Mouse (Mus musculus): Measurements from ENCODE around the gene Gpi1. TPM values are rescaled to one million over a fixed set of nuclear protein-coding genes. Genes with fewer than 3 reads are reported as not detected.
"Not testable (repeated sequence)": the region's sequence is repeated elsewhere in the genome, so short reads cannot be mapped to it uniquely, and the experiment has no call there.

Gpi1 gene
- total RNA-seq, 2 experiments from 2014 or later: 657 to 693 TPM

DNA sequence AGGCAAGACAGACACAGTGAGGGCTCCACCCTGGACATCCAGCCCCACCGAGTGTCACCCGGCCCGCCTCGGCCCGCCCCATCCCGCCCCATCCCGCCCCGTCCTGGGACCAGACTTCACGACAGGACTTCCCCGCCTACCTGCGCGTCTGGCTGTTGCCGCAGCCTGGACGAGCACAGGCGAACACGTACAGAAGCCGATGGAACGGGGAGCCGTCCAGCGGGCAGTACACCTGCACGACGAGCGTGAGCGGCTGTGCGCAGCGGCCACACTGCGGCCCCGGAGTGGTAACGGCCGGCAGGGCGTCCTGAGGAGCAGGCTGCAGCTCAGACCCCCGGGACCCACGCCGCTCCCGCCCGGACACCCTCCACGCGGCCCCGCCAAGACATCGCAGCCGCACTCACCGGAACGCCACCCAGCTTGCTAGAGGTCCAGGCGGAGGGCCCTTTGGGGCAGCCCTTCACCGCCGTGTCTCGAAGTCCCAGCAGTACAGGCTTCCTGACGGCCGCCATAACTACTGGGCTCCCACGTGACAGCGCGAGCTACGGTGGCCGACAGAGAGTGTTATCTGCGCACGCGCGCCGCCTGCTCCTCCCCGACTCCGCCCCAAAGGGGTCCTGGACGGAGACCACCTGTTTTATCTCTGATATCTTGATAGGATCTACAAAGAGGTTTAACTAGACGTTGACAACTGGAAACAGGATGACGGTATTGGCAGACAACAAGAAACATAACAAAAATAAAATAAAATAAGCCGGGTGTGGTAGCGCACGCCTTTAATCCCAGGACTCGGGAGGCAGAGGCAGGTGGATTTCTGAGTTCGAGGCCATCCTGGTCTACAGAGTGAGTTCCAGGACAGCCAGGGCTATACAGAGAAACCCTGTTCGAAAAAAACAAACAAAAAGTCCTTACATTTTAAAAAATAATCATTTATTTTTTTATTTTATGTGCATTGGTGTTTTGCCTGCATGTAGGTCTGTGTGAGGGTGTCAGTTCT is 33.7 kb downstream of the Gpi1 start, which contains the start of gene Pdcd2l:
TSS of gene Pdcd2l (minus strand) at position 530 of the 997 bp plus-strand sequence.
- peak; percentile 92 to 94 for DNase-seq (ENCODE audit: low spot score in 2 of 2)
- intact Hi-C loops (cut with DNase I): no loop called here

DNA sequence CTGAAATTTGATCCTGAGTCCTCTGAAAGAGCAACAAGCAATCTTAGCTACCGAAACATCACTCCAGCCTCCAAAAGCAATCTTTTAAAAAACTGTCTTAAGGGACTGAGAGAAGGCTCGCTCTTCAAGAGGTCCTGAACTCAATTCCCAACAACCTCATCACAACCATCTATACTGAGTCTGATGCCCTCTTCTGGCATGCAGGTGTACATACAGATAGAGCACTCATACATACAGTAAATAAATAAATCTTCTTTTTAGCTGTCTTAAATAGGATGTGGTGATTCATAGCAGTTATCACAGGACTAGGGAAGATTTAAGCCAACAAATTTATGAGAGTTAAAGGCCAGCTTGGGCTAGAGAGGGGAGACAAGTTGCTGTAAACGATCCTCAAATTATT is 34.5 kb downstream of the Gpi1 start:
- DNase-seq (ENCODE audit: low spot score in 2 of 2): no peak
- intact Hi-C loops (cut with DNase I): no loop called here

- intact Hi-C loops (cut with DNase I): no loop called here
- no peak for DNase-seq (ENCODE audit: low spot score in 2 of 2)
These were observed 37.3 kb downstream of the Gpi1 start for GRCm38 (mm10) chr7:34192825-34193224.

GRCm38 (mm10) chr7:34189376-34189989 is 40.7 kb downstream of the Gpi1 start:
- no peak for DNase-seq (ENCODE audit: low spot score in 2 of 2)
- intact Hi-C loops (cut with DNase I): no loop called here

DNA sequence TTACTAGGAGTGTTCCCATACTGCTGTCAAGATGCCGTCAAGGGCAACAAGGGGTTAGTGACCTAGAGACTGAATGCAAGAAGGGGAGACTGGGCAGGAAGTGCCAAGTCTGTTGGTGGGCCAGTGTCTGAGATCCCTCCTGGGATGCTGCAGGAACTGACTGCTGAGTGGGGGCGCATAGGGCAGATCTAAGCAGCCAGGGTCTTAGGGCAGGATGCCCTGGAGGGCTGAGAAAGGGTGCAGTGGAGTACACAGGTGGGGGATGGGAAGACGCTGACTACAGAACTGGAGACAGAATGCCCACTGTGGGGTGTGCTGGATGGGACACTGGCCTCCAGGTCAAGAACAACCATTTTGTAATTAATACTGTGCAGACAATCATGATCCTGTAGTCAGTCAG is 46.3 kb downstream of the Gpi1 start:
- intact Hi-C loops (cut with DNase I): no loop called here

DNA sequence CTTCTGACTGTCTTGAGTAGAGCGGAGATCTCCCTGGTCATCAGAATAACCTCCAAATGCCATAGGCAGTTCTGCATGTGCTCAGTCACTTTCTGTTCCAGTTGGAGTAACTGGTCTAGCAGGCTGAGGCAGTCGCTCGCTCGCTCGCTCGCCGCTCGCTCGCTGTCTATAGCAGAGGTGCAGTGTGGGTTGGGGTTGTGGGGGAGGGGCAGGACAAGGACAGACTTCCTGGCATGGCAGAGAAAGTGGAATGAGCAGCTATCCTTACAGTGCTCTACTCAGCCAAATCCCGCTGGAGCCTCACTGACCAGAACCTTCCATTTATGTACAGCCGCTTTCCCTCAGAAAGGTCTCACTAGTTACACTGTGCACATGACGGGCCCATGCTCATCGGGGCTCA is 46.8 kb downstream of the Gpi1 start:
- no peak for DNase-seq (ENCODE audit: low spot score in 2 of 2)
- intact Hi-C loops (cut with DNase I): no loop called here

More for the DNA sequence above, 46.3 kb downstream of the Gpi1 start:
- no peak for DNase-seq (ENCODE audit: low spot score in 2 of 2)

DNA sequence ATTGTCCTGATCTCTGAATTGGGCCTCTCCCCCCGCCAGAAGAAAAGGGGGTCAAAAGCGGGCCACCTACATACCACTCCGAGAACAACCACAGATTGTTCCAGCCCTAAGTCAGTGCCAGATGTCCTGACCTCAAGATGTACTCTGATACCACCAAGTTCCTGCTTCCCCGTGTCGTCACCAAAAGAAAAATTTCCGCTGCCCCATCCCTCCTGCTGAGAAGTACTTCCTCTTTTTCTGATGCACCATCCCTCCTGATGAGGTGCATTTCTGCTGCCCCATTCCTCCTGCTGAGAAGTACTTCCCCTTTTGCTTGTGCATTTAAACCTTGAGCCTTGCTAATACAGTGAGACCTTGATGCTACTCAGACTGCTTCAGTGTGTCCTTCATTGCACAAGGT is 53.9 kb downstream of the Gpi1 start:
- DNase-seq (ENCODE audit: low spot score in 2 of 2); intact Hi-C loops (cut with DNase I): not testable (repeated sequence)

GRCm38 (mm10) chr7:34172251-34172650 is 57.9 kb downstream of the Gpi1 start:
- DNase-seq (ENCODE audit: low spot score in 2 of 2): no peak
- intact Hi-C loops (cut with DNase I): no loop called here

- intact Hi-C loops (cut with DNase I): no loop called here
- no peak for DNase-seq (ENCODE audit: low spot score in 2 of 2)
These were observed 60.7 kb downstream of the Gpi1 start, which contains the start of gene Uba2 for GRCm38 (mm10) chr7:34169454-34169853. Gene Uba2 (minus strand): TSS chr7:34169599.

- DNase-seq (ENCODE audit: low spot score in 2 of 2): peak; percentile 93 to 95
- intact Hi-C loops (cut with DNase I): no loop called here
These were observed 61.5 kb downstream of the Gpi1 start for GRCm38 (mm10) chr7:34168470-34169251.

- intact Hi-C loops (cut with DNase I): no loop called here
- DNase-seq (ENCODE audit: low spot score in 2 of 2): peak in 1 of 2 experiments; percentile 40
These were observed 62.2 kb downstream of the Gpi1 start for GRCm38 (mm10) chr7:34167766-34168469.

DNA sequence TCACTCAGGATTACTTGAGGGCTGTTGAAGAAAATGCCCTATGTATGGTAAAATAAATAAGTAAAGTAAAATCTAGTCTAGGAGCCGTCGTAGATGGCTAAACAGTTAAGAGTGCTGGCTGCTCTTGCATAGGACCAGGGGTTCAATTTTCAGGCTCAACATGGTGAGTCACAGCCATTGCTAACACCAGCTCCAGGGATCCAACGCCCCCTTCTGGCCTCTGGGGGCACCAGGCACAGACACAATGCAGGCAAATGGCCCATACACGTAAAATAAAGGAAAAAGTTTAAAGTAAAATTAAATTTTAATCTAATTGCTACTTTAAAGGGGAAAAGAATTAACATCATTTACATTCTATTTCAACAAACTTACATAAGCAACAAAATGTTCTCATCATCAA is 63.3 kb downstream of the Gpi1 start:
- DNase-seq (ENCODE audit: low spot score in 2 of 2): no peak
- intact Hi-C loops (cut with DNase I): no loop called here

DNA sequence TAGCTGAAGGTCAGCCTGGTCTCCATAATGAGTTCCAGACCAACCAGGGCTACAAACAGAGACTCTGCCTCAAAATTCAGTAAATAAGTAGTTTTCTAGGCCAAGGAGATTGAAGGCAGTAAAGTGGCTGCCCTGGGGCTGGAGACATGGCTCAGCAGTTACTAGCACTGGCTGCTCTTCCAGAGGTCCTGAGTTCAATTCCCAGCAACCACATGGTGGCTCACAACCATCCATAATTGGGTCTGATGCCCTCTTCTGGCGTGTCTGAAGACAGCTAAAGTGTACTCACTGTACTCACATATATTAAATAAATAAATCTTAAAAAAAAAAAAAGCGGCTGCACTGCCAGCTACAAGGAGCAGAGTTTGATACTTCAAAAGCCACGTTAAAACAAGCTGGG is 64.1 kb downstream of the Gpi1 start:
- intact Hi-C loops (cut with DNase I): no loop called here

DNA sequence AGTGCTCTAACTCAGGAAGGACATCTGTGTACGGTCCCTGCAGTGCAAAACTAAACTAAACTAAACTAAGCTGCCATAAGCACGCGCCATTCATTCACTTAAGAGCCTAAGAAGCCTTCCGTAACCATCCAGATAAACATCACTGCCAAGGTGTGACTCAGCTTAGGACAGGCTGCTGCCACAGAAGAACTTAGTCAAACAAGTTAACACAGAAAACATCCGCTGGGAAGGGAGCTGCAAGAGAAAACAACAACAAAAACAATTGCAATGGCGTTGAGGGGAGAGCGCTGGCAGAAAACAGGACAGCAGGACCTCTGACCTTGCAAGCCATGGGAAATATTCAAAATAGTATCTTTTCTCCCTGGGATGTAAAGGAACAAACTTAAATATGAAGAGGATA is 65.5 kb downstream of the Gpi1 start:
- no peak for DNase-seq (ENCODE audit: low spot score in 2 of 2)
- intact Hi-C loops (cut with DNase I): no loop called here

More for the DNA sequence above, 64.1 kb downstream of the Gpi1 start:
- no peak for DNase-seq (ENCODE audit: low spot score in 2 of 2)

GRCm38 (mm10) chr7:34159167-34159566 is 71.0 kb downstream of the Gpi1 start:
- no peak for DNase-seq (ENCODE audit: low spot score in 2 of 2)
- intact Hi-C loops (cut with DNase I): no loop called here

DNA sequence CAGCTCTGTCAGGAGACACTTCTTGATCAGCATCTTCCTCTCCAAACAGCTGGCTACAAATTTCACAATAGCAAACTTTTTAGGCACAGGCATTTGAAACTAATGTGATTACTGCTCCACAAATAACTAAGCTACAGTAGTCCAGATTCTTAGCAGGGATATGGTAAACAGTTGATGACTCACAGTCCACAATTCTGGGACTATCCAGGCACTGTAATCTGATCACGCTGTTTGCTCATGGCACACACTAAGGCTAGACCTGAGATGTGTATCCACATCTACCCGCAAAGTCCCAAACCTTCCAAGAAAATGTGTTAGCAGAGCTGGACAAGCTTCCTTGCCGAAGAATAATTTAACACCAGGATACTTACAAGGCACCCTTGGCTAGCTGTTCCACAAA is 72.1 kb downstream of the Gpi1 start:
- intact Hi-C loops (cut with DNase I): no loop called here
- no peak for DNase-seq (ENCODE audit: low spot score in 2 of 2)

All from left cerebral cortex, postnatal 25 days (tissue).